In genomic region chr11:8870115-8870514, GRCm38 (mm10) we compare ENCODE assay signal across 20 mouse cellular contexts.
DNase-seq lines count a peak whose midpoint lies in the region; ATAC-seq and TF ChIP-seq lines count a peak whose summit lies in the region.
"Had no signal": no experiment of that assay in that cellular context is flagged by ENCODE, and none has a peak within 500 bp of the region (broad histone marks: within the 10 kb centered on the region; RNA-seq: fewer than 3 reads in every experiment).

No protein-coding gene starts in this region.

- CTCF ChIA-PET in Patski (lab: Charles Lee), result interaction anchor here (1.3 to 1.5 kb wide), 2 partner anchors 90 to 334 kb away, joined by 3 to 4 read pairs; no protein-coding TSS in a partner anchor

- in situ Hi-C loops in Patski (cut with MboI; ENCODE audit: low pct_unique_long_range_greater_than_20kb), result loop anchor here (5.0 kb wide), 1 partner anchor 443 kb away; no protein-coding TSS in a partner anchor

- intact Hi-C loops in left cerebral cortex, adult 2 months (cut with DNase I), result no loop called here

- no peak for ATAC-seq in intestine, embryonic 14.5 days (replicated peaks; ENCODE audit: low FRiP score, low TSS enrichment, low read depth)
- ATAC-seq in intestine, embryonic 16.5 days, result no peak
- no peak for ATAC-seq in Patski
- ATAC-seq in hindbrain, embryonic 11.5 days (ENCODE audit: low FRiP score), result no peak
- ATAC-seq: forebrain, embryonic 15.5 days had no signal

- no peaks in the 10 kb centered on the region for H3K9me3 ChIP-seq in intestine, embryonic 14.5 days (ENCODE audit: control insufficient read depth, low read length)
- H3K9me3 ChIP-seq in intestine, embryonic 16.5 days (ENCODE audit: control insufficient read depth, low read length), result no peaks in the 10 kb centered on the region
- H3K9me3 ChIP-seq in hindbrain, embryonic 11.5 days (ENCODE audit: control insufficient read depth, low read length), result no peaks in the 10 kb centered on the region
- H3K9me3 ChIP-seq: embryonic facial prominence, embryonic 12.5 days; forebrain, embryonic 15.5 days; G1E; heart, embryonic 15.5 days had no signal

- H3K4me1 ChIP-seq in intestine, embryonic 14.5 days (replicated peaks; ENCODE audit: control insufficient read depth, insufficient read depth, low read length), result no peaks in the 10 kb centered on the region
- H3K4me1 ChIP-seq in intestine, embryonic 16.5 days (ENCODE audit: control insufficient read depth, insufficient read depth, low read length), result no peaks in the 10 kb centered on the region
- no peaks in the 10 kb centered on the region for H3K4me1 ChIP-seq in hindbrain, embryonic 11.5 days (replicated peaks; ENCODE audit: control insufficient read depth, insufficient read depth, low read length)
- H3K4me1 ChIP-seq: embryonic facial prominence, embryonic 12.5 days; forebrain, embryonic 15.5 days; heart, embryonic 15.5 days had no signal

- peak; percentile 25 for TF ChIP-seq CTCF in left cerebral cortex, adult 2 months (IDR thresholded peaks at IDR 0.05)
- TF ChIP-seq CTCF in Patski (IDR thresholded peaks at IDR 0.05), result peak; percentile 30

- no peak overlapping the region for H3K4me2 ChIP-seq in intestine, embryonic 14.5 days (ENCODE audit: low read length)
- H3K4me2 ChIP-seq in intestine, embryonic 16.5 days (ENCODE audit: low read depth, low read length), result no peak overlapping the region
- no peak overlapping the region for H3K4me2 ChIP-seq in hindbrain, embryonic 11.5 days (replicated peaks; ENCODE audit: low read depth, low read length)
- H3K4me2 ChIP-seq: embryonic facial prominence, embryonic 12.5 days; forebrain, embryonic 15.5 days; heart, embryonic 11.5 days; heart, embryonic 15.5 days; hindbrain, embryonic 14.5 days had no signal

- no peak overlapping the region for H3K27ac ChIP-seq in intestine, embryonic 14.5 days (ENCODE audit: low read depth)
- no peak overlapping the region for H3K27ac ChIP-seq in intestine, embryonic 16.5 days (ENCODE audit: low read length)
- H3K27ac ChIP-seq in left cerebral cortex, adult 2 months, result no peak overlapping the region
- H3K27ac ChIP-seq in hindbrain, embryonic 11.5 days (ENCODE audit: low read depth, low read length), result no peak overlapping the region
- H3K27ac ChIP-seq: embryonic facial prominence, embryonic 12.5 days; forebrain, embryonic 15.5 days; heart, embryonic 15.5 days; hindbrain, embryonic 14.5 days had no signal

- no peaks in the 10 kb centered on the region for H3K27me3 ChIP-seq in intestine, embryonic 14.5 days (replicated peaks; ENCODE audit: control insufficient read depth, insufficient read depth, low read length)
- no peaks in the 10 kb centered on the region for H3K27me3 ChIP-seq in intestine, embryonic 16.5 days (replicated peaks; ENCODE audit: control insufficient read depth, insufficient read depth, low read length)
- H3K27me3 ChIP-seq in Patski, result no peaks in the 10 kb centered on the region
- no peaks in the 10 kb centered on the region for H3K27me3 ChIP-seq in hindbrain, embryonic 11.5 days (ENCODE audit: control insufficient read depth, insufficient read depth, low read length)
- H3K27me3 ChIP-seq: embryonic facial prominence, embryonic 12.5 days; forebrain, embryonic 15.5 days; heart, embryonic 15.5 days had no signal

- H3K4me3 ChIP-seq in intestine, embryonic 14.5 days (ENCODE audit: low read depth, low read length), result no peak overlapping the region
- no peak overlapping the region for H3K4me3 ChIP-seq in intestine, embryonic 16.5 days (ENCODE audit: low read length)
- no peak overlapping the region for H3K4me3 ChIP-seq in left cerebral cortex, adult 2 months
- no peak overlapping the region for H3K4me3 ChIP-seq in hindbrain, embryonic 11.5 days (ENCODE audit: low read depth, low read length)
- H3K4me3 ChIP-seq: embryonic facial prominence, embryonic 12.5 days; forebrain, embryonic 15.5 days; heart, embryonic 15.5 days had no signal

- H3K36me3 ChIP-seq in intestine, embryonic 14.5 days (ENCODE audit: control insufficient read depth, insufficient read depth, low read length), result no peaks in the 10 kb centered on the region
- H3K36me3 ChIP-seq in intestine, embryonic 16.5 days (ENCODE audit: control insufficient read depth, insufficient read depth, low read length), result no peaks in the 10 kb centered on the region
- H3K36me3 ChIP-seq in hindbrain, embryonic 11.5 days (ENCODE audit: control insufficient read depth, insufficient read depth, low read length), result no peaks in the 10 kb centered on the region
- H3K36me3 ChIP-seq: embryonic facial prominence, embryonic 12.5 days; forebrain, embryonic 15.5 days; G1E; heart, embryonic 15.5 days had no signal

- peak; percentile 44 for DNase-seq in intestine, embryonic 14.5 days (ENCODE audit: low spot score)
- DNase-seq in left cerebral cortex, adult 2 months (ENCODE audit: extremely low spot score in 1 of 2, low spot score in 2 of 2), result no peak
- no peak for DNase-seq in left cerebral cortex, adult 11 months (ENCODE audit: low spot score)
- DNase-seq in testis, postnatal 10 days (ENCODE audit: low spot score), result peak; percentile 49
- no peak for DNase-seq in testis, postnatal 14 days (ENCODE audit: low spot score)
- DNase-seq in Patski (ENCODE audit: low read depth, low spot score), result no peak
- no peak for DNase-seq in hindbrain, embryonic 11.5 days (ENCODE audit: low spot score)
- DNase-seq: adrenal gland, postnatal 14 days; cerebellum, adult 11-12 months; cerebellum, adult 9-10 months; cerebellum, postnatal 25 days; gastrocnemius, postnatal 36 days; heart, postnatal 14 days had no signal

- no peak overlapping the region for H3K9ac ChIP-seq in intestine, embryonic 14.5 days (ENCODE audit: low read length)
- H3K9ac ChIP-seq in intestine, embryonic 16.5 days (ENCODE audit: low read depth, low read length), result no peak overlapping the region
- H3K9ac ChIP-seq in hindbrain, embryonic 11.5 days (ENCODE audit: low read depth, low read length), result no peak overlapping the region
- H3K9ac ChIP-seq: embryonic facial prominence, embryonic 12.5 days; forebrain, embryonic 15.5 days; heart, embryonic 15.5 days; hindbrain, embryonic 14.5 days had no signal

- POLR2A ChIA-PET in Patski (lab: Charles Lee), result no interaction called here

- 89% methylated on average over 5 of the region's 5 CpGs for WGBS in intestine, embryonic 14.5 days
- 91% methylated on average over 5 of the region's 5 CpGs for whole genome bisulfite sequencing in intestine, embryonic 16.5 days
- 91% methylated on average over 5 of the region's 5 CpGs for WGBS in hindbrain, embryonic 11.5 days

Comparison
In these comparisons a context has a peak if more than half of its experiments do, and no peak if none do; other contexts are left out.
1. DNase-seq: peak in intestine, embryonic 14.5 days (single experiment) and testis, postnatal 10 days (single experiment); none in left cerebral cortex, adult 2 months (0 of 2), left cerebral cortex, adult 11 months (single experiment), testis, postnatal 14 days (single experiment), Patski (single experiment) and hindbrain, embryonic 11.5 days (single experiment).